Mouse (Mus musculus) kidney, postnatal 0 days (tissue): Measurements from ENCODE around the gene Icam5. TPM values are rescaled to one million over a fixed set of nuclear protein-coding genes. Genes with fewer than 3 reads are reported as not detected.

Experiments
- ATAC-seq: fragments of 200-750 bp; cut with Nextera tagmentation; replicated peaks from 2 replicates; pipeline ENCODE4 v1.8.0; 2017; ENCODE audit warnings: low read depth, moderate number of reproducible peaks, moderate TSS enrichment, moderate library complexity; ENCODE audit not compliant: low FRiP score
- DNase-seq: peaks from one replicate; pipeline ENCODE4 v3.0.0-alpha.2; 2016; ENCODE audit warnings: low spot score
- H3K27ac ChIP-seq: fragments of 300-500 bp; sonication (generic); 2 replicates; pipeline ENCODE4 v1.5.1; 2014; ENCODE audit warnings: mild to moderate bottlenecking
- H3K27me3 ChIP-seq: fragments of 300-500 bp; sonication (generic); 2 replicates; pipeline ENCODE4 v1.6.1; 2014; ENCODE audit warnings: low read length, mixed read lengths; ENCODE audit not compliant: insufficient read depth
- H3K36me3 ChIP-seq: fragments of 300-500 bp; sonication (generic); 2 replicates; pipeline ENCODE4 v1.6.1; 2014; ENCODE audit warnings: low read length, mixed read lengths; ENCODE audit not compliant: insufficient read depth
- H3K4me1 ChIP-seq: fragments of 300-500 bp; sonication (generic); replicated peaks from 2 replicates; pipeline ENCODE4 v1.6.1; 2014; ENCODE audit warnings: antibody characterized with exemption, low read length, mixed read lengths; ENCODE audit not compliant: insufficient read depth
- H3K4me2 ChIP-seq: fragments of 300-500 bp; sonication (generic); 2 replicates; pipeline ENCODE4 v1.6.1; 2014; ENCODE audit warnings: mild to moderate bottlenecking, low read length, moderate library complexity, mixed read lengths
- H3K4me3 ChIP-seq: fragments of 300-500 bp; sonication (generic); replicated peaks from 2 replicates; pipeline ENCODE4 v1.5.1; 2014; ENCODE audit warnings: low read depth, low read length
- H3K9ac ChIP-seq: fragments of 300-500 bp; sonication (generic); 2 replicates; pipeline ENCODE4 v1.6.1; 2014; ENCODE audit warnings: low read depth, low read length
- H3K9me3 ChIP-seq: fragments of 300-500 bp; sonication (generic); replicated peaks from 2 replicates; pipeline ENCODE4 v1.6.1; 2016; ENCODE audit warnings: low read length, inconsistent platforms, mixed read lengths
- CTCF ChIP-seq: IDR thresholded peaks from 2 replicates; pipeline ENCODE4 v1.5.1; 2016; ENCODE audit warnings: antibody characterized with exemption, low read depth, mild to moderate bottlenecking, moderate library complexity
- WGBS: fragments of 180-500 bp; shearing (Covaris S2); extraction: QIAGEN DNeasy Blood & Tissue Kit; methylation state at CpG from one replicate; pipeline ENCODE4 v1.1.7; 2014; 5-methylcytosine and 5-hydroxymethylcytosine counted together
- polyA plus RNA-seq: library from polyadenylated mRNA; unstranded; fragments of >200 nt; fragmentation: Nextera tagmentation; extraction: Ambion mirVana; gene quantifications from 2 replicates; pipeline ENCODE4 v1.2.1, GENCODE M21; 2015

Icam5 gene
- polyA plus RNA-seq, 1 experiment from 2014 or later = 0.21 TPM

- Histone ChIP-seq H3K9me3 (no peaks in the 10 kb centered on the region), H3K9ac (no peak overlapping the region), H3K36me3 (no peaks in the 10 kb centered on the region), H3K27me3 (no peaks in the 10 kb centered on the region), H3K4me1 (no peaks in the 10 kb centered on the region), H3K27ac (no peak overlapping the region), H3K4me2 (no peak overlapping the region), H3K4me3 (no peak overlapping the region)
- 83% methylated on average over 3 of the region's 3 CpGs for WGBS
- no peak for DNase-seq
- no peak for TF ChIP-seq CTCF
- ATAC-seq = no peak
These were observed 13.4 kb downstream of the Icam5 start for GRCm38 (mm10) chr9:21045235-21045634.

- Histone ChIP-seq H3K27ac (no peak overlapping the region), H3K36me3 (no peaks in the 10 kb centered on the region), H3K4me1 (no peaks in the 10 kb centered on the region), H3K4me2 (no peak overlapping the region), H3K9me3 (no peaks in the 10 kb centered on the region), H3K27me3 (no peaks in the 10 kb centered on the region), H3K9ac (no peak overlapping the region), H3K4me3 (no peak overlapping the region)
- ATAC-seq = no peak
- DNase-seq = no peak
- 57% methylated on average over 10 of the region's 10 CpGs for WGBS
- no peak for TF ChIP-seq CTCF
These were observed 19.7 kb downstream of the Icam5 start for GRCm38 (mm10) chr9:21051578-21051977.

- Histone ChIP-seq H3K9ac (no peak overlapping the region), H3K36me3 (0 out of 2 replicates have a peak, but pooled peaks cover 10% of the 10 kb centered on the region), H3K27me3 (no peaks in the 10 kb centered on the region), H3K9me3 (no peaks in the 10 kb centered on the region), H3K4me1 (no peaks in the 10 kb centered on the region), H3K4me3 (no peak overlapping the region), H3K4me2 (no peak overlapping the region), H3K27ac (no peak overlapping the region)
- no peak for ATAC-seq
- 92% methylated on average over 2 of the region's 2 CpGs for WGBS
- TF ChIP-seq CTCF = no peak
- no peak for DNase-seq
These were observed 31.1 kb downstream of the Icam5 start for GRCm38 (mm10) chr9:21062928-21063327.

- Histone ChIP-seq H3K4me3 (no peak within 1 kb of the TSS), H3K4me1 (0 out of 2 replicates have a peak, but pooled peaks cover 1% of the 10 kb centered on the region), H3K9me3 (no peaks in the 10 kb centered on the region), H3K27me3 (no peaks in the 10 kb centered on the region), H3K36me3 (peaks cover 18% of the 10 kb centered on the region; the same call in 1 of the 2 replicates), H3K27ac (no peak within 1 kb of the TSS), H3K9ac (no peak within 1 kb of the TSS), H3K4me2 (no peak within 1 kb of the TSS)
- TF ChIP-seq CTCF = no peak
- no peak for DNase-seq
- ATAC-seq = no peak
- WGBS = 87% methylated on average over 27 of the region's 27 CpGs
These were observed 35.3 kb downstream of the Icam5 start, which contains the start of gene Zglp1 for GRCm38 (mm10) chr9:21067006-21067684. TSS of gene Zglp1 (minus strand) at chr9:21067093.

- Histone ChIP-seq H3K4me2 (peak overlapping the region; percentile 95), H3K36me3 (peaks cover 31% of the 10 kb centered on the region), H3K9me3 (no peaks in the 10 kb centered on the region), H3K4me3 (peak overlapping the region; percentile 83), H3K4me1 (0 out of 2 replicates have a peak, but pooled peaks cover 9% of the 10 kb centered on the region), H3K9ac (peak overlapping the region; percentile 88), H3K27ac (0 out of 2 replicates have a peak overlapping the region, but pooled peaks have one; percentile 75), H3K27me3 (no peaks in the 10 kb centered on the region)
- no peak; the same call in 1 of the 2 replicates for ATAC-seq
- WGBS = 8% methylated on average over 4 of the region's 4 CpGs
- no peak for DNase-seq
- no peak for TF ChIP-seq CTCF
These were observed 40.8 kb downstream of the Icam5 start for GRCm38 (mm10) chr9:21072641-21073040.

GRCm38 (mm10) chr9:21073044-21073840 is 41.4 kb downstream of the Icam5 start, which contains the start of the genes Gm49373 and Fdx1l:
TSS of gene Gm49373 (minus strand) at chr9:21073096.
TSS of gene Fdx1l (minus strand) at chr9:21073614.
- 2% methylated on average over 57 of the region's 58 CpGs for WGBS
- H3K36me3 ChIP-seq = peaks cover 30% of the 10 kb centered on the region
- H3K9me3 ChIP-seq = no peaks in the 10 kb centered on the region
- H3K9ac ChIP-seq = peak within 1 kb of the TSS; percentile 88
- 0 out of 2 replicates have a peak, but pooled peaks cover 9% of the 10 kb centered on the region for H3K4me1 ChIP-seq
- H3K4me3 ChIP-seq = peak within 1 kb of the TSS; percentile 83
- H3K27ac ChIP-seq = peak within 1 kb of the TSS; percentile 75
- DNase-seq (peak; percentile 96), ATAC-seq (peak; percentile 92)
- TF ChIP-seq CTCF = 0 out of 2 replicates have a peak, but pooled peaks have one; percentile 1
- no peaks in the 10 kb centered on the region for H3K27me3 ChIP-seq
- peak within 1 kb of the TSS; percentile 95 for H3K4me2 ChIP-seq
